20 mouse cellular contexts compared by ENCODE assay signal in genomic region chr14:55842794-55843193, GRCm38 (mm10). TPM values are rescaled to one million over a fixed set of nuclear protein-coding genes. Genes with fewer than 3 reads are reported as not detected.
A peak's percentile ranks its signal among the peaks of the same experiment; 100 is the strongest.
DNase-seq lines count a peak whose midpoint lies in the region; TF ChIP-seq lines count a peak whose summit lies in the region.
"Had no signal": no experiment of that assay in that cellular context is flagged by ENCODE, and none has a peak within 500 bp of the region (broad histone marks: within the 10 kb centered on the region; RNA-seq: fewer than 3 reads in every experiment).

No protein-coding gene starts in this region.

- no peak overlapping the region for H3K4me3 ChIP-seq in gastrocnemius, adult 2 months
- no peak overlapping the region for H3K4me3 ChIP-seq in left cerebral cortex, adult 2 months
- H3K4me3 ChIP-seq: embryonic facial prominence, embryonic 15.5 days; forebrain, embryonic 10.5 days; heart, embryonic 13.5 days; kidney, embryonic 15.5 days; limb, embryonic 12.5 days had no signal

- intact Hi-C loops in gastrocnemius, adult 2 months (cut with DNase I), result no loop called here
- intact Hi-C loops in gastrocnemius, postnatal 14 days (cut with DNase I; ENCODE audit: low total_unique reads), result no loop called here
- intact Hi-C loops in left cerebral cortex, adult 2 months (cut with DNase I), result no loop called here
- intact Hi-C loops in left cerebral cortex, postnatal 14 days (cut with DNase I), result no loop called here

- H3K36me3 ChIP-seq in splenic B cell, adult 2 months (ENCODE audit: control insufficient read depth, insufficient read depth, low read length, poor library complexity, severe bottlenecking), result no peaks in the 10 kb centered on the region
- H3K36me3 ChIP-seq: embryonic facial prominence, embryonic 15.5 days; forebrain, embryonic 10.5 days; heart, embryonic 13.5 days; kidney, embryonic 15.5 days; limb, embryonic 12.5 days had no signal

- peak; percentile 54 for TF ChIP-seq CTCF in gastrocnemius, adult 2 months (IDR thresholded peaks at IDR 0.05)
- peak; percentile 48 for TF ChIP-seq CTCF in left cerebral cortex, adult 2 months (IDR thresholded peaks at IDR 0.05)

- no peak overlapping the region for H3K27ac ChIP-seq in gastrocnemius, adult 2 months
- no peak overlapping the region for H3K27ac ChIP-seq in left cerebral cortex, adult 2 months
- H3K27ac ChIP-seq: embryonic facial prominence, embryonic 15.5 days; forebrain, embryonic 10.5 days; heart, embryonic 13.5 days; kidney, embryonic 15.5 days; limb, embryonic 12.5 days had no signal

- no peaks in the 10 kb centered on the region for H3K27me3 ChIP-seq in splenic B cell, adult 2 months (ENCODE audit: control insufficient read depth, insufficient read depth, low read length, poor library complexity, severe bottlenecking)
- H3K27me3 ChIP-seq: embryonic facial prominence, embryonic 15.5 days; heart, embryonic 13.5 days; kidney, embryonic 15.5 days; limb, embryonic 12.5 days had no signal

- no peak for DNase-seq in gastrocnemius, adult 2 months
- DNase-seq in gastrocnemius, postnatal 14 days, result no peak
- no peak for DNase-seq in left cerebral cortex, adult 2 months (ENCODE audit: extremely low spot score in 1 of 2, low spot score in 2 of 2)
- no peak for DNase-seq in left cerebral cortex, postnatal 14 days (ENCODE audit: low spot score in 2 of 2)
- peak; percentile 21 for DNase-seq in thymus, postnatal 25 days
- DNase-seq in thymus, postnatal 10 days (ENCODE audit: low spot score in 2 of 2), result no peak
- peak; percentile 19 for DNase-seq in splenic B cell, adult 2 months (ENCODE audit: low read depth, low spot score)
- no peak for DNase-seq in adrenal gland, adult 8-10 months
- DNase-seq: cerebellum, postnatal 10 days; embryo, embryonic 11 days; gastrocnemius, postnatal 36 days; heart, postnatal 4 days; right cerebral cortex, postnatal 25 days had no signal

RNA-seq across cellular contexts. Expression of gene Nynrin, which starts 11.0 kb away (rescaled TPM):
- total RNA-seq in gastrocnemius, adult 2 months (2021), result 1 to 10 TPM; 1.6 to 2.0 TPM
- total RNA-seq in gastrocnemius, postnatal 14 days (2021), result 1 to 10 TPM; 7.2 to 7.5 TPM
- total RNA-seq in left cerebral cortex, adult 2 months (2021), result 1 to 10 TPM; 6.4 to 8.4 TPM
- total RNA-seq in left cerebral cortex, postnatal 14 days (2021), result 1 to 10 TPM; 8.8 to 9.7 TPM
- 10 to 100 TPM; 14.3 to 23.2 (median 17.2) TPM for total RNA-seq in adrenal gland, adult 8-10 months (2022)

RNA-seq across cellular contexts. Expression of gene Nfatc4, which starts 19.9 kb away (rescaled TPM):
- total RNA-seq in gastrocnemius, adult 2 months (2021), result 1 to 10 TPM; 3.4 to 3.8 TPM
- total RNA-seq in gastrocnemius, postnatal 14 days (2021), result 1 to 10 TPM; 7.4 to 7.5 TPM
- 1 to 10 TPM; 1.1 to 2.6 TPM for total RNA-seq in left cerebral cortex, adult 2 months (2021)
- total RNA-seq in left cerebral cortex, postnatal 14 days (2021), result 1 to 10 TPM; 3.0 to 4.0 TPM
- total RNA-seq in adrenal gland, adult 8-10 months (2022), result 10 to 100 TPM; 23.3 to 45.1 (median 31.1) TPM
- total RNA-seq: megakaryocyte-erythroid progenitor cell, adult 5-6 weeks had no signal

RNA-seq across cellular contexts. Expression of gene Cbln3, which starts 41.4 kb away (rescaled TPM):
- total RNA-seq in gastrocnemius, adult 2 months (2021), result not detected
- total RNA-seq in gastrocnemius, postnatal 14 days (2021), result under 1 TPM; 0.11 to 0.12 TPM
- under 1 TPM; 0.20 to 0.26 TPM for total RNA-seq in left cerebral cortex, adult 2 months (2021)
- 1 to 10 TPM in 1 of 2 experiments, under 1 TPM in 1; 0.23 to 1.1 TPM for total RNA-seq in left cerebral cortex, postnatal 14 days (2021)
- total RNA-seq in adrenal gland, adult 8-10 months (2022), result under 1 TPM in 3 of 4 experiments, not detected in 1; 0.05 to 0.22 (median 0.06) TPM
- total RNA-seq: adrenal gland, adult 18-20 months; gastrocnemius, postnatal 36 days; megakaryocyte-erythroid progenitor cell, adult 5-6 weeks had no signal

RNA-seq across cellular contexts. Expression of gene Khnyn, which starts 42.0 kb away (rescaled TPM):
- total RNA-seq in gastrocnemius, adult 2 months (2021), result 1 to 10 TPM; 6.4 to 8.1 TPM
- total RNA-seq in gastrocnemius, postnatal 14 days (2021), result 1 to 10 TPM; 7.1 to 8.2 TPM
- 10 to 100 TPM; 11.9 to 12.0 TPM for total RNA-seq in left cerebral cortex, adult 2 months (2021)
- total RNA-seq in left cerebral cortex, postnatal 14 days (2021), result 10 to 100 TPM; 10.4 to 10.8 TPM
- 10 to 100 TPM; 19.1 to 27.2 (median 25.1) TPM for total RNA-seq in adrenal gland, adult 8-10 months (2022)

RNA-seq across cellular contexts. Expression of gene Ripk3, which starts 54.1 kb away (rescaled TPM):
- total RNA-seq in gastrocnemius, adult 2 months (2021), result 1 to 10 TPM in 1 of 2 experiments, under 1 TPM in 1; 0.64 to 1.1 TPM
- 1 to 10 TPM; 2.4 to 2.6 TPM for total RNA-seq in gastrocnemius, postnatal 14 days (2021)
- total RNA-seq in left cerebral cortex, adult 2 months (2021), result 1 to 10 TPM; 1.2 to 1.3 TPM
- 1 to 10 TPM in 1 of 2 experiments, under 1 TPM in 1; 0.83 to 1.0 TPM for total RNA-seq in left cerebral cortex, postnatal 14 days (2021)
- 1 to 10 TPM; 3.0 to 6.2 (median 5.8) TPM for total RNA-seq in adrenal gland, adult 8-10 months (2022)

Comparison
In these comparisons a context has a peak if more than half of its experiments do, and no peak if none do; other contexts are left out.
1. DNase-seq: peak in thymus, postnatal 25 days (single experiment) and splenic B cell, adult 2 months (single experiment); none in gastrocnemius, adult 2 months (single experiment), gastrocnemius, postnatal 14 days (single experiment), left cerebral cortex, adult 2 months (0 of 2), left cerebral cortex, postnatal 14 days (0 of 2), thymus, postnatal 10 days (0 of 2) and adrenal gland, adult 8-10 months (single experiment).